Mouse (Mus musculus): Measurements from ENCODE around the gene Deaf1.
"Not testable (repeated sequence)": the region's sequence is repeated elsewhere in the genome, so short reads cannot be mapped to it uniquely, and the experiment has no call there.

The Deaf1 gene

GRCm38 (mm10) chr7:141256159-141256558 is 71.3 kb downstream of the Deaf1 start:
- no peak for DNase-seq

- DNase-seq: not testable (repeated sequence)
Measured at GRCm38 (mm10) chr7:141250486-141250885, 77.0 kb downstream of the Deaf1 start.
